Mouse (Mus musculus): ENCODE results near the gene Mlst8. TPM values are rescaled to one million over a fixed set of nuclear protein-coding genes. Genes with fewer than 3 reads are reported as not detected.
A peak's percentile ranks its signal among the peaks of the same experiment; 100 is the strongest.

Gene Mlst8
- polyA plus RNA-seq, 1 experiment from 2014 or later, result 24.2 TPM

- Histone ChIP-seq H3K27ac (no peak overlapping the region), H3K4me2 (ENCODE audit: low read length) (no peak overlapping the region), H3K9me3 (replicated peaks; ENCODE audit: low read length) (no peaks in the 10 kb centered on the region), H3K4me1 (replicated peaks; ENCODE audit: insufficient read depth, low read length) (no peaks in the 10 kb centered on the region; the same call in 1 of the 2 replicates), H3K36me3 (ENCODE audit: insufficient read depth, low read length) (no peaks in the 10 kb centered on the region), H3K9ac (ENCODE audit: low read depth, low read length) (no peak overlapping the region), H3K4me3 (replicated peaks; ENCODE audit: low read depth, low read length) (no peak overlapping the region), H3K27me3 (ENCODE audit: insufficient read depth, low read length) (no peaks in the 10 kb centered on the region)
- DNase-seq (ENCODE audit: low spot score) (no peak), ATAC-seq (replicated peaks; ENCODE audit: low FRiP score, low read depth) (no peak)
- 76% methylated on average over 4 of the region's 4 CpGs for whole genome bisulfite sequencing
- TF ChIP-seq CTCF (IDR thresholded peaks at IDR 0.05; ENCODE audit: low read depth), result no peak
These were observed 11.5 kb upstream of the Mlst8 start for GRCm38 (mm10) chr17:24490399-24490798.

- no peaks in the 10 kb centered on the region; the same call in 1 of the 2 replicates for H3K4me1 ChIP-seq (replicated peaks; ENCODE audit: insufficient read depth, low read length)
- H3K4me3 ChIP-seq (replicated peaks; ENCODE audit: low read depth, low read length), result peak overlapping the region; percentile 71
- DNase-seq (ENCODE audit: low spot score) (no peak), ATAC-seq (replicated peaks; ENCODE audit: low FRiP score, low read depth) (no peak; the same call in 1 of the 2 replicates)
- WGBS, result 22% methylated on average over 18 of the region's 19 CpGs
- no peak overlapping the region for H3K27ac ChIP-seq
- peak overlapping the region; percentile 99 for H3K4me2 ChIP-seq (ENCODE audit: low read length)
- no peaks in the 10 kb centered on the region for H3K27me3 ChIP-seq (ENCODE audit: insufficient read depth, low read length)
- no peak for TF ChIP-seq CTCF (IDR thresholded peaks at IDR 0.05; ENCODE audit: low read depth)
- H3K9me3 ChIP-seq (replicated peaks; ENCODE audit: low read length), result no peaks in the 10 kb centered on the region
- peak overlapping the region; percentile 67 for H3K9ac ChIP-seq (ENCODE audit: low read depth, low read length)
- H3K36me3 ChIP-seq (ENCODE audit: insufficient read depth, low read length), result no peaks in the 10 kb centered on the region
These were observed 10.6 kb upstream of the Mlst8 start for GRCm38 (mm10) chr17:24489265-24490030.

DNA sequence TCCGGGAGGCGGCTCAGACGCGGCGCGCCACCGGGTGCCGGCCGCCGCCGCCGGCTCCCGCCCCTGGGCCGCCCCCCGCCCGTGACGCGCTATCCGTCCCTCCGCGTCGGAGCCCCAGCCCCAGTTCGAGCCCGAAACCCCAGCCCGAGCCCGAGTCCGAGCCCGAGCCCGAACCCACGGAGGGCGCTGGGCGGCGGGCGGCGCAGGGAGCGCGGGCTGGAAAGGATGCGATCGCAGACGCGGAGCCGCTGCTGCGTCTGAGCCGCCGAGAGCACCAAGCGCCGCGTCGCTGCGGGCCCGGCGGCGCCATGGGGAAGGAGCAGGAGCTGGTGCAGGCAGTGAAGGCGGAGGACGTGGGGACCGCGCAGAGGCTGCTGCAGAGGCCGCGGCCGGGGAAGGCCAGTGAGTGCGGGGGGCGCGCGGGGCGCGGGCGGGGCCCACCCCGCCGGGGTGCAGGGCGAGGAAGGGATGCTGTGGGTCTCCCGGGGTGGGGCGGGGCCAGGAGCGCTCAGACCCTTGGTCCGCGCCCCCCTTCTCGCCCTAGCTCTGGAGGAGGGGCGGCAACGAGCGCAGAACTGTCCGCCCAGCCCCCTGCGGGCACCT, 9.9 kb upstream of the Mlst8 start:
- H3K9ac ChIP-seq (ENCODE audit: low read depth, low read length), result peak overlapping the region; percentile 67
- H3K9me3 ChIP-seq (replicated peaks; ENCODE audit: low read length), result no peaks in the 10 kb centered on the region
- H3K27ac ChIP-seq, result 0 out of 2 replicates have a peak overlapping the region, but pooled peaks have one; percentile 36
- DNase-seq (ENCODE audit: low spot score) (peak; percentile 59), ATAC-seq (replicated peaks; ENCODE audit: low FRiP score, low read depth) (peak; percentile 42)
- no peak for TF ChIP-seq CTCF (IDR thresholded peaks at IDR 0.05; ENCODE audit: low read depth)
- H3K36me3 ChIP-seq (ENCODE audit: insufficient read depth, low read length), result no peaks in the 10 kb centered on the region
- H3K4me1 ChIP-seq (replicated peaks; ENCODE audit: insufficient read depth, low read length), result no peaks in the 10 kb centered on the region; the same call in 1 of the 2 replicates
- WGBS, result under 1% methylated on average over 38 of the region's 81 CpGs
- no peaks in the 10 kb centered on the region for H3K27me3 ChIP-seq (ENCODE audit: insufficient read depth, low read length)
- peak overlapping the region; percentile 99 for H3K4me2 ChIP-seq (ENCODE audit: low read length)
- H3K4me3 ChIP-seq (replicated peaks; ENCODE audit: low read depth, low read length), result peak overlapping the region; percentile 71

DNA sequence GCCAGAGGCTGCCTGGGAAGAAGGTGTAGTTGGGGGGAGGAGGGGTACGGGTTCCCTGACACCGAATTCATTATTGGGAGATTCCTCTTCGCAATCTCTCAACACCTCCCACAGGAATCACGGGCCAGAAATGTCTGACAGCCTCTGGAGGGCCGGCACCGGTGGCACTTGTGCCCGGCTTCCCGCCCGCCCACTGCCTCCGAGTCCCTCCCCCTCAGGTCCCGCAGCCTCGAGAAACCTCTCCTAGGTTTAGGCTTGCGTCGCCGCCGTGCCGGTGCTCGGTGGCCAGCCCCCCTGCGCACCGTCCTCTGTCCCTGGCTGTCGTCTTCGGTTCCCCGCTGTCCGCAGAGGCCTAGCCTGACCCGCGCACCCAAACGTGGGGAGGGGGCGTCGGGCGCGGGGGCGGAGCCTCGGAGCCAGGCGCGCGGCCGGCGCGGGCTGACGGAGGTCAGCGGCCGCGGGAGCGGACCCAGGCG, 9.3 kb upstream of the Mlst8 start, which contains the start of gene Caskin1:
Caskin1 (plus strand) TSS at position 416 of the 476 bp plus-strand sequence.
- no peak for TF ChIP-seq CTCF (IDR thresholded peaks at IDR 0.05; ENCODE audit: low read depth)
- WGBS, result 1% methylated on average over 34 of the region's 45 CpGs
- Histone ChIP-seq H3K9me3 (replicated peaks; ENCODE audit: low read length) (no peaks in the 10 kb centered on the region), H3K4me3 (replicated peaks; ENCODE audit: low read depth, low read length) (peak within 1 kb of the TSS; percentile 71), H3K36me3 (ENCODE audit: insufficient read depth, low read length) (no peaks in the 10 kb centered on the region), H3K4me2 (ENCODE audit: low read length) (peak within 1 kb of the TSS; percentile 99), H3K27me3 (ENCODE audit: insufficient read depth, low read length) (no peaks in the 10 kb centered on the region), H3K4me1 (replicated peaks; ENCODE audit: insufficient read depth, low read length) (no peaks in the 10 kb centered on the region; the same call in 1 of the 2 replicates), H3K27ac (0 out of 2 replicates have a peak within 1 kb of the TSS, but pooled peaks have one; percentile 36), H3K9ac (ENCODE audit: low read depth, low read length) (peak within 1 kb of the TSS; percentile 67)
- DNase-seq (ENCODE audit: low spot score) (no peak), ATAC-seq (replicated peaks; ENCODE audit: low FRiP score, low read depth) (peak; percentile 53)

- H3K9ac ChIP-seq (ENCODE audit: low read depth, low read length), result no peak overlapping the region
- no peaks in the 10 kb centered on the region for H3K27me3 ChIP-seq (ENCODE audit: insufficient read depth, low read length)
- no peak overlapping the region for H3K27ac ChIP-seq
- 46% methylated on average over 11 of the region's 11 CpGs for WGBS
- ATAC-seq (replicated peaks; ENCODE audit: low FRiP score, low read depth), result no peak
- no peak for TF ChIP-seq CTCF (IDR thresholded peaks at IDR 0.05; ENCODE audit: low read depth)
- no peaks in the 10 kb centered on the region for H3K36me3 ChIP-seq (ENCODE audit: insufficient read depth, low read length)
- no peaks in the 10 kb centered on the region; the same call in 1 of the 2 replicates for H3K4me1 ChIP-seq (replicated peaks; ENCODE audit: insufficient read depth, low read length)
- no peak overlapping the region for H3K4me3 ChIP-seq (replicated peaks; ENCODE audit: low read depth, low read length)
- no peak overlapping the region for H3K4me2 ChIP-seq (ENCODE audit: low read length)
- DNase-seq (ENCODE audit: low spot score), result no peak
- H3K9me3 ChIP-seq (replicated peaks; ENCODE audit: low read length), result no peaks in the 10 kb centered on the region
These were observed 6.4 kb upstream of the Mlst8 start for GRCm38 (mm10) chr17:24485090-24485860.

GRCm38 (mm10) chr17:24483495-24483894, 4.6 kb upstream of the Mlst8 start:
- no peaks in the 10 kb centered on the region for H3K36me3 ChIP-seq (ENCODE audit: insufficient read depth, low read length)
- no peaks in the 10 kb centered on the region for H3K9me3 ChIP-seq (replicated peaks; ENCODE audit: low read length)
- no peak overlapping the region for H3K4me2 ChIP-seq (ENCODE audit: low read length)
- H3K9ac ChIP-seq (ENCODE audit: low read depth, low read length), result no peak overlapping the region
- no peak overlapping the region for H3K4me3 ChIP-seq (replicated peaks; ENCODE audit: low read depth, low read length)
- DNase-seq (ENCODE audit: low spot score) (no peak), ATAC-seq (replicated peaks; ENCODE audit: low FRiP score, low read depth) (no peak)
- H3K27ac ChIP-seq, result no peak overlapping the region
- no peak for TF ChIP-seq CTCF (IDR thresholded peaks at IDR 0.05; ENCODE audit: low read depth)
- WGBS, result 89% methylated on average over 3 of the region's 3 CpGs
- H3K4me1 ChIP-seq (replicated peaks; ENCODE audit: insufficient read depth, low read length), result no peaks in the 10 kb centered on the region
- H3K27me3 ChIP-seq (ENCODE audit: insufficient read depth, low read length), result no peaks in the 10 kb centered on the region

Measured in kidney, postnatal 0 days (tissue).